Mouse (Mus musculus) adrenal gland (tissue): Measurements from ENCODE around the gene 1700016C15Rik.

ENCODE experiments used
- intact Hi-C: fragments of 180-260 bp; cut with DNase I; formaldehyde crosslinking; loops from one replicate; pipeline ENCODE4 v1.15.1; 2025
- long read RNA-seq, 2 experiments: library from polyadenylated mRNA; unstranded; transcript quantifications; one replicate each; pipeline ENCODE4 v2.0.0; 2020; ENCODE audit warnings: borderline replicate concordance in 1 of 2; ENCODE audit not compliant: insufficient replicate concordance in 1 of 2

Gene 1700016C15Rik
- long read RNA-seq, experiment 1: 0 reads
- long read RNA-seq, experiment 2: 0 reads

DNA sequence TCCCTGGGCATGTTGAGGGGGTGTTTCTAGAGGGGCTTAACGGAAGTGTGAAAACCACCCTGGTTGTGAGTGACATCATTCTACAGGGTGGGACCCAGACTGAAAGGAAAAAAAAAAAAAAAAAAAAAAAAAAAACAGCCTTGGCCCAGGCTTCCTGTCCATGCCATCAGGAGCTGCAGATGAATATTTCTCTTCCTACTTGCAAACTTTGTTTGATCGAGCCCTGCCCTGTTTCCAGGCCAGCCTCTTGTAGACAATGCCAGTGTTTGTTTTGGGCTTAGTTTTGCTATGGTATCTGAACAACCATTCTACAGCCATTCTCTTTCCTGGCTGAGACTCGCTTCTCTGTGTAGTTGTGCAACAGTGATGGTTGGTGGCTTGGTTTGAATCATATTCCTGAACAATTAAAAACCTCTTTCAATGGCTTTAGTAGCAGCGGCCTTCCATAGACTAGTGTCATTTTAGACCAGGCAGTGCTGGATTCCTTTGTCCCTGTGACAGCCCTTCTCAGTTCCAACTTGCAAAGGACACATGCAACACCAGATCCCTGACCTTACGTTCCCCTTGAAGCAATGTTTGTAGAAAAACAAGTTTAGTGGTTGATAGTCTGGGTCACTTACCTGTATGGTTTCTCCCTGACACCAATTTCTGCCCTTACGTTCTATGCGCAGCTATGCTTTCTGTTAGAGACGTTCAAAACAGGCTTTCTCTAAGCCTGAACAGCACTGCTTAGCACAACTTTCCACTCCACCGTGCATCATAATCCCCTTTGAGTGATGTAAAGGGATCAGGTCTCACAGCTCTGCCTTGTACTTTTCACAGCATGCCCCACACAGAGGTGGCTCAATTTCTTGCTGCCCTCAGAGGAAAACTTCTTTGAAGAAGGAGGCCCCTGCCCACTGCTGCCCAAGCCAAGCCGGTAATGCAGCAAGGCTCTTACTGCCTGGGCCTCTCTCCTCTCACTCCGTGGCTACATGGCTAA lies at the start of gene 1700016C15Rik:
1700016C15Rik (plus strand) TSS at position 772 of the 982 bp plus-strand sequence.
- intact Hi-C loops: no loop called here

DNA sequence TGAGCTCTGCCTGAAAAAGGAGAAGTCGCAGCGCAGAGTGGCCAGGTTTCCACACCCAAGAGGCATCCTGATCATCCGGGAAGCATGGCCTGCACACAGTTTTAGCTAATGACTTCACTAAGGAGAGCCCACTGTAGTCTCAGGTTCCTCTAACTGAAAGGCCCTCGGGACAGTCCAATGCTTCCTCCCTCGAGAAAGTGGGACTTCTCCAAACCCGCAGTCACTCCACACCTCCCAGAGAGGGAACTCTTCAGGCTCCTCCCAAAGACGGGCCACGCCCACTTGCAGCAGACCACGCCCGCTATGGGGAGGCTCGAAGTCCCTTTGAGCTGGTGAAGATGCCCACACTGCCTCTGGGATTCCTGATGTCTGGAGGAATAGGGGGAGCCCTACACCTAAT lies 48.4 kb upstream of the 1700016C15Rik start:
- intact Hi-C loops: no loop called here

GRCm38 (mm10) chr1:177683931-177684836 lies 45.4 kb upstream of the 1700016C15Rik start:
- intact Hi-C loops: loop anchor here (2.0 kb wide), 1 partner anchor 275 kb away; no protein-coding TSS in a partner anchor

- intact Hi-C loops: loop anchor here (2.0 to 5.0 kb wide), 2 partner anchors 276 to 808 kb away; no protein-coding TSS in a partner anchor
These were observed 44.7 kb upstream of the 1700016C15Rik start for GRCm38 (mm10) chr1:177684901-177685300.

DNA sequence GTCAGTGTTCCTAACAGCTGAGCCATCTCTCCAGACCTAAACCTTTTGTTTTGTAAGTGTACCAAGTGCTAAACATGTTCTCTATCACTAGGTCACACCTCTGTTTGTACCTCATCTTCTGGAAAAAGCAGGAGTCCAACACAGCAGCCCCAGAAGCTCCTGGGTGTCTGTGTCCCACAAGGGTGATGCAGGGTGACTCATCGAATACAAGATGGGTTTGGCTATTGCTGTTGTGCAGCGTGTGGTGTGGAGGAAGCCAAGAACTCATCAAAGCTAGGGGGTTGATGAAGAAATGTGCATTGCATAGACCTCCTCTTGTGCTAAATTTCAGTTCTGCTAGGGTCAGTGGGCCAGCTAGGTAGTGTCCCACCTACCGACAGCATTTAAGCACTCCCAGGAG lies 43.5 kb upstream of the 1700016C15Rik start:
- intact Hi-C loops: loop anchor here (5.0 kb wide), 1 partner anchor 809 kb away; no protein-coding TSS in a partner anchor

DNA sequence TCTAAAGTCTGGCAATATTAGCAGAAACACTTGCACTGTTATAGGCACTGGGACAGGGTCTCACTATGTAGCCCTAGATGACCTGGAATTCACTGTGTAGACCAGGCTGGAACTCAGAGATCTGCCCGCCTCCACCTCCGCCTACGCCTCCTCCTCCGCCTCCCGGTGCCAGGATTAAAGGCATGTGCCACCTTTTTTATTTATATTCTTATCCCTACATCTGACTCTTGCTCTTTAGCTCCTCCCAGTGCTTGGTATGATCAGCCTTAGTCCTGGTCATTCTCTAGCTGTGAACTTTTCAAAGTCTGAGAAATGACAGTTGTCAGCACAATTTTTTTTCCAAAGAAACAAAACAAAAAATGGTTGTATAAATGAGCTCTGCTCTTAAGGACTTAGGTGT lies 42.6 kb upstream of the 1700016C15Rik start:
- intact Hi-C loops: loop anchor here (5.0 kb wide), 1 partner anchor 810 kb away; no protein-coding TSS in a partner anchor

DNA sequence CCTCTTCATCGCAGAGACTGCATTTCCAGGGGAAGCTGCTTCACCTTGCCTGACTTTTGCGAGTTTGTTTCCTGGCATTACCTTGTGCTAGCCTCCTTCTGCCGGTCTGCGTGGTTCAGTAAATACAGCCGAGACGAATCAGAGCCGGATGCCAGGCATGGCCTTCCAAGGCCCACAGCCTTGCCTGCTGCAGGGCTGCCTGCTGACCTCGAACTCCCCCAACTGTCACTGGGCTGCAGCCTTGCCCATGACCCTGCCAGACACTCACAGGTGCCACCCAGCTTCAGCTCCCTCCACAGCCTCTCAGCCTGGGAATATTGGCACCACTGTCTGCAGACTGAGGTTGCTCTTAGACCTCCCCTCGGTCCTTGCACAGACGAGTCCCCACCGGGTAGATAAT lies 37.1 kb upstream of the 1700016C15Rik start:
- intact Hi-C loops: loop anchor here (5.0 kb wide), 1 partner anchor 500 kb away; no protein-coding TSS in a partner anchor

- intact Hi-C loops: loop anchor here (5.0 kb wide), 1 partner anchor 501 kb away; no protein-coding TSS in a partner anchor
These were observed 35.9 kb upstream of the 1700016C15Rik start for GRCm38 (mm10) chr1:177693486-177694252.

GRCm38 (mm10) chr1:177700560-177700959 lies 29.1 kb upstream of the 1700016C15Rik start:
- intact Hi-C loops: loop anchor here (5.0 kb wide), 1 partner anchor 92 kb away; no protein-coding TSS in a partner anchor

GRCm38 (mm10) chr1:177702481-177703146 lies 27.0 kb upstream of the 1700016C15Rik start:
- intact Hi-C loops: loop anchor here (5.0 kb wide), 1 partner anchor 90 kb away; no protein-coding TSS in a partner anchor

DNA sequence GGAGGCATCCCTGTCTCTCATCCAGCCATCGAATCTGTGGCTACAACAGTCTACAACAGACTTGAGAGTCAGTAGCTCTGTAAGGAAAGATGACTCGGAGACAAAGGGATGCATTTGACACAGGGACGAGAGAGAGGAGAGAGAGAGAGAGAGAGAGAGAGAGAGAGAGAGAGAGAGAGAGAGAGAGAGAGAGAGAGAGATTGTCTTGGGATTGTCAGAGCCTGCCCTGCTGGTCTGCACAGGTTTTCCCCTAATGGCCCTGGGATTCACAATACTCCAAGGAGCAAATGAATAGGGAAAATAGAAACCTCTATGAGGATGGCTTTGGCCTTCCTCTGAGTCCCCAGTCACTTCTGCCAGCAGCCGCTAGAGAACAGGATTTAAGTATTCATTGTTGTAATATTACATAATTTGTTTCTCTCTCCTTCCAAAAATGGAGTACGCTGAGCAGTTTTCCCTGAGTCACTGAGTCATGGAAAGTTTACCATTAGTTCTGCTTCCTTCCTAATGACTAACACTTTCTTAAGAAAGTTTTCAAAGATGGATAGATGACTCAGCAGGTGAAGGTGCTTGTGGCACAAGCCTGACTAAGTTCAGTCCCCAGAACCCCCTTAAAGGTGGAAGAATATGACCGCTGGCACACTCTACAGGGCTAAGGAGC lies 26.3 kb upstream of the 1700016C15Rik start:
- intact Hi-C loops: loop anchor here (5.0 kb wide), 1 partner anchor 89 kb away; no protein-coding TSS in a partner anchor

GRCm38 (mm10) chr1:177705204-177705603 lies 24.4 kb upstream of the 1700016C15Rik start:
- intact Hi-C loops: no loop called here

DNA sequence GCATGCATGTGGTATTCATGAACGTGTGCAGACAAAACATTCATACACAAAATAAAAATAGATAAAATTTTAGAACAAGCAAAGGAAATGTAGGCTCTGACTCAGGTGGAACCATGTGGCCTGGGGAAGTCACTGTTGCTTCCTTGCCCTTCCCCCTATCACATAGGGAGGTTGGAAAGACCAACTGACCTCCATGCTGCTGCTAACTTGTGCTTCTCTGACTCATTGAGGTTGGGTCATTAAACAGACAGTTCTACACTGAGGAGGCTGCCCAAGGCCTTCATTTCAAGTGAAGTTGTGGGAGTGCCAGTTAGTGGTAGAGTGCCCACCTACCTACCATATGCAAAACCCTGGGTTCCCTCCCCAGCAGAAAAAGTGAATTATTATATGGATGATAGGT lies 22.0 kb upstream of the 1700016C15Rik start:
- intact Hi-C loops: no loop called here

GRCm38 (mm10) chr1:177708583-177709055 lies 21.0 kb upstream of the 1700016C15Rik start:
- intact Hi-C loops: no loop called here

DNA sequence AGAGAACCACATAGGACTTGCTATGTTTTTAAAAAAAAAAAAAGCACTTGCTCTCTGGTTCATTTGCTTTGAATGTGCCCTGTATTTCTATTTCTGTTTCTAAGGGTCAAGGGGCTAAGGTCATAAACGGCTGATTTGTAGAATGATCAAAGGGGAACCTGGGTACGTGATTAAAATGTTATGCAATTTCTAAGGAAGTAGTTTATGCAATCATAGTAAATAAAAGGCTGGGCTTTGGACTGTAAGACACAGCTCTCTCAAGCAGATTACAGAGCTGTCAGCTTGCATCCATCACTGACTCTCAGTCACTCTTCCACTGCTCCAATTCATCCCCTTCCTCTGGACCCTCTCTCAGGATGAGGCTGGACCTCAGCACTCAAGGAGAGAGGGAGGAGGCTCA lies 18.6 kb upstream of the 1700016C15Rik start:
- intact Hi-C loops: no loop called here

DNA sequence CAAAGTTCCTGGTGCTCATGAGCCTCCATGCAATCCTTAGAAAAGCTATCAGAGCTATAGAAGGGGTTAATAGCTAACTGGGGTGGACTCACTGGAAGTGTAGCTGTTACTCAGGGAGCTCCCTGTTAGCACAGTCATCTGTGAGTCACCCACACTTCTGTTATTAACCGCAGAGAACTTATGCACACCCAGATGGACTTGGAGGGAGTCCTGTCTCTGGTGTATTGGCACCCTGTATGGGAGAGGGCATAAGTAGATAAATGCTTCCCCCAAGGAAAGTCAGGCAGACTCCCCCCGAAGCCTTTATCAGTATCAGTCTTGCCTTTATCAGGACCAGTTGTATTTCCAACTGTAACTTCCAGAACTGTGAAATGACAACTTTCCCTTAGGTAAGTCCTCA lies 18.2 kb upstream of the 1700016C15Rik start:
- intact Hi-C loops: no loop called here

DNA sequence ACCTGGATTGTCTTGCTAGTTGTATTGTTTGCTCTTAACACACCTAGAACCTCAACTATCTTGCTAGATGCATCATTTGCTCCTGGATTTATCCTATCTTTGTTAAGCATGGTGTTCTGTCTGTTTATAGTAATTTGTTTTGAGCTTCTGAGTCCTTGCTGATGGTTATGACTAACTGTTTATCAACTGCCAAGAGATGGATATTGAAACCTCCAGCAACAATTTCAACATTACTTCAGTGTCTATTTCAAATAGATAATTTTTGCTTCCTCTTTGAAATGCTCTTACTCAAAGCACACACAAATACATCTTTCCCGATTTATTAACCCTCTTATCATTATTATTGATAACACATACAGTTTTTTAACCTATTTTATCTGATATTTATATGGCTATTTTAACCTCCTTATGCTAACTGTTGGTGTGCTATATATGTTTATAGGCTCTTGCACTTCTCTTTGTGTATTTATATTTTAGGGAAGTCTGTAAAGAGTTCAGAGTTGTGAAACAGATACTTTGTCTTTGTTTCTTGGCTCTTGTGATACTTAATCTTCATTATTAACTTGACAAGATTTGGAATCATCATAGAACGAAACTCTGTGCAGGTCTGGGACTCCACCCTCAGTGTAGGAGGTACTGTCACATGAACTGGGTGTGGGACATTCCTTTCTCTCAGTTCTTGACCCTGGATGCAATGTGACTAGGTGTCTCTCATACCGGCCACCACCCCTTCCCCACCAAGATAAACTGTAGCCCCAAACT lies 15.8 kb upstream of the 1700016C15Rik start:
- intact Hi-C loops: no loop called here

DNA sequence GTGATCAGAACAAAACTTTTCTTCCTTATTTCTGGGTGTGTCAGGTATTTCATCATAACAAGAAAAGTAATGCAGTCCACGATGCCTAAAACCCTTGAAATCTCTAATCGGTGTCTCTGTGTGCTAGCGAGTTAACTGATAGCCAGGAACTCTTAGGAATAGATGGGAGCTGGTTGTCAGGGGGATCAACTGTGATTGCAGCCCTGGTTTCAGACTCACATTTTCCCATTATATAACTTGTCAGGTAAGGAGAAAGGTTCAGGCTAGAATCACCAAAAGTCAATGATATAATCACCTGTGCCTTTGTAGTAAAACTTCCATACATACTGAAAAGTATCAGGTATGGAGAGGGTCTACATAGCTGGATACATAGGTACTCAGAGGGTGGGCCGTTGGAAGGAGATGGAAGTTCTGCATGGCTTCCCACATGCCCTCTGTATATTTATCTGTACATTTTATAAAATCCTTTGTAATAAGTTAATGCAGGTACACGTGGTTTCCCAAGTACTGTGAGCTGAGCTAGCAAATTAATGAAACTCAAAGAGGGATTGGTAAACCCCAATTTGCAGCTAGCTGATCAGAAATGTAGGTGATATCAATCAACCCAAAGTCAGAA lies 15.1 kb upstream of the 1700016C15Rik start:
- intact Hi-C loops: no loop called here
